Mouse (Mus musculus) forebrain, embryonic 12.5 days (tissue): Measurements from ENCODE around the gene Agap1. TPM values are rescaled to one million over a fixed set of nuclear protein-coding genes. Genes with fewer than 3 reads are reported as not detected.

Source experiments
- ATAC-seq: fragments of 200-750 bp; cut with Nextera tagmentation; 2 replicates; pipeline ENCODE4 v1.8.0; 2017; ENCODE audit warnings: moderate TSS enrichment; ENCODE audit not compliant: low FRiP score
- H3K27ac ChIP-seq: fragments of 300-500 bp; sonication (generic); 2 replicates; pipeline ENCODE4 v1.5.1; 2016; ENCODE audit warnings: mild to moderate bottlenecking
- H3K27me3 ChIP-seq: fragments of 300-500 bp; sonication (generic); 2 replicates; pipeline ENCODE4 v1.6.1; 2016; ENCODE audit warnings: mild to moderate bottlenecking
- H3K36me3 ChIP-seq: fragments of 300-500 bp; sonication (generic); replicated peaks from 2 replicates; pipeline ENCODE4 v1.6.1; 2016; ENCODE audit warnings: mild to moderate bottlenecking
- H3K4me1 ChIP-seq: fragments of 300-500 bp; sonication (generic); 2 replicates; pipeline ENCODE4 v1.6.1; 2016
- H3K4me2 ChIP-seq: fragments of 300-500 bp; sonication (generic); 2 replicates; pipeline ENCODE4 v1.6.1; 2016; ENCODE audit warnings: mild to moderate bottlenecking, moderate library complexity
- H3K4me3 ChIP-seq: fragments of 300-500 bp; sonication (generic); replicated peaks from 2 replicates; pipeline ENCODE4 v1.5.1; 2016; ENCODE audit warnings: mild to moderate bottlenecking
- H3K9ac ChIP-seq: fragments of 300-500 bp; sonication (generic); 2 replicates; pipeline ENCODE4 v1.6.1; 2016; ENCODE audit warnings: mild to moderate bottlenecking
- H3K9me3 ChIP-seq: fragments of 300-500 bp; sonication (generic); 2 replicates; pipeline ENCODE4 v1.6.1; 2016
- WGBS: fragments of 180-500 bp; shearing (Covaris S2); methylation state at CpG from one replicate; pipeline ENCODE4 v1.1.7; 2016; 5-methylcytosine and 5-hydroxymethylcytosine counted together
- polyA plus RNA-seq: library from polyadenylated mRNA; unstranded; fragments of >200 nt; fragmentation: Nextera tagmentation; extraction: Ambion mirVana; gene quantifications from 2 replicates; pipeline ENCODE4 v1.2.1, GENCODE M21; 2016

Gene Agap1
- 44.7 and 49.9 TPM in 2 replicates for polyA plus RNA-seq

- under 1% methylated on average over 95 of the region's 118 CpGs for WGBS
- Histone ChIP-seq H3K9ac (peak within 1 kb of the TSS; percentile 93), H3K27ac (peak within 1 kb of the TSS; percentile 93), H3K27me3 (peaks cover 12% of the 10 kb centered on the region), H3K4me2 (peak within 1 kb of the TSS; percentile 94), H3K9me3 (peaks cover 8% of the 10 kb centered on the region; the same call in 1 of the 2 replicates), H3K4me1 (peaks cover 22% of the 10 kb centered on the region), H3K4me3 (peak within 1 kb of the TSS; percentile 92), H3K36me3 (peaks cover 6% of the 10 kb centered on the region; the same call in 1 of the 2 replicates)
- peak; percentile 93 for ATAC-seq
Observed at GRCm38 (mm10) chr1:89454196-89455123, at the start of gene Agap1. Gene Agap1, plus strand, starts transcription at chr1:89454806.

- peaks cover 2% of the 10 kb centered on the region for H3K4me1 ChIP-seq
- no peak for ATAC-seq
- H3K27me3 ChIP-seq, result no peaks in the 10 kb centered on the region
- H3K4me3 ChIP-seq, result no peak overlapping the region
- 91% methylated on average over 6 of the region's 6 CpGs for WGBS
- H3K27ac ChIP-seq, result no peak overlapping the region
- H3K36me3 ChIP-seq, result no peaks in the 10 kb centered on the region
- H3K9me3 ChIP-seq, result no peaks in the 10 kb centered on the region
- no peak overlapping the region for H3K9ac ChIP-seq
- no peak overlapping the region for H3K4me2 ChIP-seq
Observed at GRCm38 (mm10) chr1:89405991-89406390, 48.6 kb upstream of the Agap1 start.

- no peak for ATAC-seq
- H3K9ac ChIP-seq, result no peak overlapping the region
- no peaks in the 10 kb centered on the region for H3K36me3 ChIP-seq
- H3K27me3 ChIP-seq, result no peaks in the 10 kb centered on the region; the same call in 1 of the 2 replicates
- no peaks in the 10 kb centered on the region for H3K9me3 ChIP-seq
- H3K4me3 ChIP-seq, result no peak overlapping the region
- H3K4me1 ChIP-seq, result no peaks in the 10 kb centered on the region
- no peak overlapping the region for H3K4me2 ChIP-seq
- 84% methylated on average over 8 of the region's 8 CpGs for WGBS
- H3K27ac ChIP-seq, result no peak overlapping the region
Observed at GRCm38 (mm10) chr1:89407986-89408385, 46.6 kb upstream of the Agap1 start.

- Histone ChIP-seq H3K4me2 (no peak overlapping the region), H3K9me3 (no peaks in the 10 kb centered on the region), H3K4me1 (no peaks in the 10 kb centered on the region), H3K9ac (no peak overlapping the region), H3K4me3 (no peak overlapping the region), H3K36me3 (no peaks in the 10 kb centered on the region), H3K27me3 (peaks cover 6% of the 10 kb centered on the region; the same call in 1 of the 2 replicates), H3K27ac (no peak overlapping the region)
- no peak for ATAC-seq
- WGBS, result 84% methylated on average over 2 of the region's 2 CpGs
Observed at GRCm38 (mm10) chr1:89413122-89413521, 41.5 kb upstream of the Agap1 start.

GRCm38 (mm10) chr1:89414563-89414962, 40.0 kb upstream of the Agap1 start:
- 0 out of 2 replicates have a peak overlapping the region, but pooled peaks have one; percentile 25 for H3K27ac ChIP-seq
- H3K9me3 ChIP-seq, result no peaks in the 10 kb centered on the region
- peaks cover 6% of the 10 kb centered on the region; the same call in 1 of the 2 replicates for H3K27me3 ChIP-seq
- H3K4me2 ChIP-seq, result no peak overlapping the region
- H3K4me1 ChIP-seq, result no peaks in the 10 kb centered on the region
- no peak for ATAC-seq
- 72% methylated on average over 9 of the region's 9 CpGs for WGBS
- H3K4me3 ChIP-seq, result no peak overlapping the region
- no peak overlapping the region for H3K9ac ChIP-seq
- no peaks in the 10 kb centered on the region for H3K36me3 ChIP-seq

- no peak for ATAC-seq
- no peaks in the 10 kb centered on the region for H3K9me3 ChIP-seq
- H3K4me1 ChIP-seq, result no peaks in the 10 kb centered on the region
- no peak overlapping the region for H3K4me2 ChIP-seq
- H3K27ac ChIP-seq, result no peak overlapping the region
- WGBS, result 39% methylated on average over 5 of the region's 5 CpGs
- H3K4me3 ChIP-seq, result no peak overlapping the region
- no peaks in the 10 kb centered on the region for H3K36me3 ChIP-seq
- peaks cover 6% of the 10 kb centered on the region; the same call in 1 of the 2 replicates for H3K27me3 ChIP-seq
- H3K9ac ChIP-seq, result no peak overlapping the region
Observed at GRCm38 (mm10) chr1:89416929-89417328, 37.7 kb upstream of the Agap1 start.

- no peaks in the 10 kb centered on the region for H3K36me3 ChIP-seq
- no peaks in the 10 kb centered on the region for H3K9me3 ChIP-seq
- 80% methylated on average over 11 of the region's 11 CpGs for WGBS
- H3K4me1 ChIP-seq, result no peaks in the 10 kb centered on the region
- no peak overlapping the region for H3K9ac ChIP-seq
- H3K4me2 ChIP-seq, result no peak overlapping the region
- no peak overlapping the region for H3K4me3 ChIP-seq
- H3K27me3 ChIP-seq, result 0 out of 2 replicates have a peak, but pooled peaks cover 6% of the 10 kb centered on the region
- H3K27ac ChIP-seq, result no peak overlapping the region
- no peak for ATAC-seq
Observed at GRCm38 (mm10) chr1:89420642-89421041, 34.0 kb upstream of the Agap1 start.

GRCm38 (mm10) chr1:89421401-89421800, 33.2 kb upstream of the Agap1 start:
- Histone ChIP-seq H3K4me2 (no peak overlapping the region), H3K9me3 (no peaks in the 10 kb centered on the region), H3K27ac (no peak overlapping the region), H3K4me3 (no peak overlapping the region), H3K27me3 (0 out of 2 replicates have a peak, but pooled peaks cover 6% of the 10 kb centered on the region), H3K36me3 (no peaks in the 10 kb centered on the region), H3K9ac (no peak overlapping the region), H3K4me1 (no peaks in the 10 kb centered on the region)
- WGBS, result 85% methylated on average over 4 of the region's 4 CpGs
- ATAC-seq, result no peak

GRCm38 (mm10) chr1:89424563-89424962, 30.0 kb upstream of the Agap1 start:
- 0 out of 2 replicates have a peak, but pooled peaks cover 5% of the 10 kb centered on the region for H3K9me3 ChIP-seq
- no peaks in the 10 kb centered on the region for H3K4me1 ChIP-seq
- no peak for ATAC-seq
- H3K27me3 ChIP-seq, result no peaks in the 10 kb centered on the region; the same call in 1 of the 2 replicates
- H3K9ac ChIP-seq, result no peak overlapping the region
- no peak overlapping the region for H3K4me3 ChIP-seq
- H3K27ac ChIP-seq, result no peak overlapping the region
- H3K4me2 ChIP-seq, result no peak overlapping the region
- H3K36me3 ChIP-seq, result no peaks in the 10 kb centered on the region
- WGBS, result 92% methylated on average over 6 of the region's 6 CpGs

- no peaks in the 10 kb centered on the region; the same call in 1 of the 2 replicates for H3K27me3 ChIP-seq
- ATAC-seq, result no peak
- no peak overlapping the region for H3K4me2 ChIP-seq
- no peaks in the 10 kb centered on the region for H3K36me3 ChIP-seq
- H3K9me3 ChIP-seq, result 0 out of 2 replicates have a peak, but pooled peaks cover 6% of the 10 kb centered on the region
- 80% methylated on average over 8 of the region's 8 CpGs for WGBS
- H3K9ac ChIP-seq, result no peak overlapping the region
- no peak overlapping the region for H3K4me3 ChIP-seq
- H3K27ac ChIP-seq, result no peak overlapping the region
- H3K4me1 ChIP-seq, result peaks cover 4% of the 10 kb centered on the region
Observed at GRCm38 (mm10) chr1:89426137-89426536, 28.5 kb upstream of the Agap1 start.

- 0 out of 2 replicates have a peak, but pooled peaks cover 6% of the 10 kb centered on the region for H3K9me3 ChIP-seq
- H3K9ac ChIP-seq, result no peak overlapping the region
- no peak for ATAC-seq
- no peak overlapping the region for H3K4me3 ChIP-seq
- H3K36me3 ChIP-seq, result no peaks in the 10 kb centered on the region
- no peak overlapping the region for H3K4me2 ChIP-seq
- peaks cover 4% of the 10 kb centered on the region for H3K4me1 ChIP-seq
- WGBS, result 92% methylated on average over 5 of the region's 5 CpGs
- no peaks in the 10 kb centered on the region; the same call in 1 of the 2 replicates for H3K27me3 ChIP-seq
- no peak overlapping the region for H3K27ac ChIP-seq
Observed at GRCm38 (mm10) chr1:89428671-89429070, 25.9 kb upstream of the Agap1 start.

- Histone ChIP-seq H3K4me1 (peaks cover 4% of the 10 kb centered on the region), H3K9me3 (0 out of 2 replicates have a peak, but pooled peaks cover 6% of the 10 kb centered on the region), H3K27me3 (no peaks in the 10 kb centered on the region; the same call in 1 of the 2 replicates), H3K4me3 (no peak overlapping the region), H3K4me2 (no peak overlapping the region), H3K27ac (no peak overlapping the region), H3K36me3 (no peaks in the 10 kb centered on the region), H3K9ac (no peak overlapping the region)
- WGBS, result 41% methylated on average over 11 of the region's 11 CpGs
- ATAC-seq, result no peak
Observed at GRCm38 (mm10) chr1:89429946-89430640, 24.5 kb upstream of the Agap1 start.
